Mouse (Mus musculus): ENCODE measurements at regions not wholly inside any gene's neighbourhood (a gene's known extent, or its start where the extent isn't known, plus 50 kb on each side); places are given as distances from the start of the nearest gene placed in this dataset.

DNA sequence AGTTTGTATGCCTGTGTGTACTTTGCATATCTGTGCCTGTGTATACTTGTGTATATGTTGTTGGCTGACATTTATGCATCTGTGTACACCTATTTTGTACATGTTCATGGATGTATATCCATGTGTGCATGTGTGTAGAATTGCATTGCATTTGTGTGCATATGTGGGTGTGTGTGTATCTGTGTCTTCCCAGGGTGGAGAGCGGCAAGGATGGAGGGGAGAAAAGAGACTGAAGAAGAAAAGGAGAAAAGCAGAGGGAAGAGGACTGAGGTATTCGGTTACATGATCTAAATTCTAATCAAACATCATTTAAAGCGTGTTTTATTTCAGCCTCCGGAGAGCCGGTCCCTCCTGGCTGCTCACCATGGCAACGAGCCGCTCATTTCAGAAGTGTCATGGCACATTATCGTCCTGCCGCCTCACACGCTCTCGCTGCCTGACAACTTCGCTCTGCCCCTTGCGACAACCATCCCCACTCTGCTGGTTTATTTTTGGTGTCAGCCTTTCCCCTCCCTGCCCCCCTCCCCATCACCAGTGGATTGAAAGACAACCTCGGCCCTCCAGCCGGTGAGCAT lies 58.6 kb downstream of the Mrm1 start:
- ATAC-seq (ENCODE audit: insufficient number of reproducible peaks, low FRiP score, low TSS enrichment), result no peak

DNA sequence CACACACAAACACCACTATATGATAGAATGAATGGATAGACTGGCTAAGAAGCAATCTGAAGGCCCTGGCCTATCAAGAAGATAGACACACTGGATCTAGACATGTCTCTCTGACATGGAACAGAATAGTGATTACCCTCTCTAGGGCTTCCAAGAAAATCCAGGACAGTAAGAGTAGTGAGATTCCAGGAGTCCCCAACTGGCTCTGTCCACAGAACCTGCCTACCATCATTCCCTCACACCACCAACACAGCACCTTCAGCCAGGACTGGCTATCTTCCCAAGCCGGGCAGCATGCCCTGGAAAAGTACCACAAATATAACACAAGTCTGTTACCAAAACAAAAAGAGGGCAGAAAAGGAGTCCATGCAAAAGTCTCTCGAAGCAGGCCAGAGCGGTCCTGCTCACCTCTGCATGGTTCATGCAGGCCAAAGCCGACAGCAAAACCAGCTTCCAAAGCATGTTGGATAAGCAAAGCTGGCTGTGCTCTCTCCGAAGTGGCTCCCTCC lies 59.8 kb downstream of the Mrm1 start:
- ATAC-seq (ENCODE audit: insufficient number of reproducible peaks, low FRiP score, low TSS enrichment), result peak; percentile 75

DNA sequence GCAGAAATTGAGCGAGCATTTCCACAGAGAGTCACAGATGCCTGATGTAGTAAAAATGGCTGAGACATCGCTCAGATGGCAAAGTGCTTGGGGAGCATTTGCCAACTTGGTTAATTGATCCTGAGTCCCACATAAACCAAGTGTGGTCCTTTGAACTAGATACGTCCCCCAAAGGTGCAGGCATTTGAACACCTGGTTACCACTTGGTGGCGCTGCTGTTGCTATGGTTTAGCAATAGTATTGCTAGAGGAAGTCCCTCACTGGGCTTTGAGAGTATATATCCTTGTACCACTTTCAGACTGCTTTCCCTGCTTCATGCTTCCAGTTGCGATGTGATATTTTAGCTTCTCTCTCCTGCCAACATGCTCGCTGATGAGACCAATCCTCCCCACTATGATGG lies 67.3 kb downstream of the Mrm1 start:
- ATAC-seq (ENCODE audit: insufficient number of reproducible peaks, low FRiP score, low TSS enrichment), result no peak

DNA sequence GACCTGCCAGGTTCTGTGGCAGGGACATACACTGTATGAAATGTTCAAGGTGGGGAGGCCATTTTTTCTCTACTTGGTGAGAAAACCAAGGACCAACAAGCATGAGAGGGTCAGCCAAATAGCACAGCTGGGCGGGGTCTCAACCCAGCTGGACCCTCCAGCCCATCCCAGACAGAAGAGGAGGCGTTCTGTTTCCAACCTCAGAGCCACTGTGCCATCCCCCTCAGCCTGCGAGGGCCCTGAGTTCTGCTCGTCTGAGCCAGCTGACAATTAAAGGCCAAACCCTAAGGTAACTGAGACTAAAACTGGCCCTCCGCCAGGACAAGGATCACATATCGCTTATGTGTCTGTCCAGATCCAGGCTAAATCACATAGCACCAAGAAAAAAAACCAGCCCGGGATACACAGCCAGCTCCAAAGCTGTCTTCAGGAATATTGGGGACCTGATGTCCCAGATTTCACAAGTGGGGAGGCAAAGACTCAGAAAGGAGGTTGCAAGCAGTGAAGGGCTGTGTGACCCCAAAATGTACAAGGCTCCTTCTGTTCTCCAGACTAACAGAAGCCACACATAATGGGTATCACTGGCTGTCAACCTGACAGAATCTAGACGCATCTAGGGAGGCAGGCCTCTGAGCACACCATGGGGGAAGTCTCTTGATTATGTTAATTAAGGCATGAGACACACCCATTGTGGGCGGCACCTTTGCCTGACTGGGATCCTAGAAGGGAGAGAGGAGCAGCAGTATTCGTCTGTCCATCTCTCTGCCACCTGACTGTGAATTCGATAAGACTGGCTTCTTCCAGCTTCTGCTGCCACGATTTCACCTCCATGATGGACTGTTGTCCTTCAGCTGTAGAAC lies 69.6 kb downstream of the Mrm1 start:
- no peak for ATAC-seq (ENCODE audit: insufficient number of reproducible peaks, low FRiP score, low TSS enrichment)

DNA sequence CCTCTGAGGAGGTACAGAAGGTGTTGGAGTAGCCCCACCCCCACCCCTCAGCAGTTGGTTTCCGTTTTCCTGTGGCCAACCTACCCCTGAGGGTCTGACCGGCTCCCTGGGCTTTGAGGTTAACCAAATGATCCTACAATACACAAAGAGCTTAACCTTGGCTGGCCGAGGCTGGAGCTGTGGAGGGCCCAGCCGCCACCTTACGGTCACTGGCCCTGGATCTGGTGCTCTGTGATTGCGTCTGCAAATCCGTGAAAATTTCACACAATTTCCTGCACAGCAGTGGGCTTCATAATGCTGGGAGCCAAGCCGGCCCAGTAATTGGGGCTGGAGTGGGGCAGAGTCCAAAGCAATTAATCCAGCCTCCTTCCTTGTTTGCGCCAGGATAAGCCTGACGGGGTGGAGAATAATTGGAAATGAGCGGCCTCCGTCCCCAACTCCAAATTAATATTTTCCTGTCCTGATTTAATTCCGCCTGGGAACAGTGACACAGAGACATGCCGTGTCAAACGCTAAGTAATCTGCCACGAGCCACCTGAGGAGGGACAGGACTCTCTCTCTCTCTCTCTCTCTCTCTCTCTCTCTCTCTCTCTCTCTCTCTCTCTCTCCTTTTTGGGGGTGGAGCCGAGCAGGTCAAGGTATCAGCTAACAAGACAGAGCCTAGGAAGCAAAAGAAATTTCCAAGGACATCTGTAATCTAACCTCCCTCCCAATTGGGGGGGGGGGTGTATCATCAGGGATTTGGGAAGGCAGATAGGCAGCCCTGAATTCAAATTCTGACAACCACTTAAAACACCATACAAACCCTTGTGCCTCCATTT lies 80.3 kb downstream of the Mrm1 start:
- ATAC-seq (ENCODE audit: insufficient number of reproducible peaks, low FRiP score, low TSS enrichment), result peak; percentile 56; the same call in 1 of the 2 replicates

DNA sequence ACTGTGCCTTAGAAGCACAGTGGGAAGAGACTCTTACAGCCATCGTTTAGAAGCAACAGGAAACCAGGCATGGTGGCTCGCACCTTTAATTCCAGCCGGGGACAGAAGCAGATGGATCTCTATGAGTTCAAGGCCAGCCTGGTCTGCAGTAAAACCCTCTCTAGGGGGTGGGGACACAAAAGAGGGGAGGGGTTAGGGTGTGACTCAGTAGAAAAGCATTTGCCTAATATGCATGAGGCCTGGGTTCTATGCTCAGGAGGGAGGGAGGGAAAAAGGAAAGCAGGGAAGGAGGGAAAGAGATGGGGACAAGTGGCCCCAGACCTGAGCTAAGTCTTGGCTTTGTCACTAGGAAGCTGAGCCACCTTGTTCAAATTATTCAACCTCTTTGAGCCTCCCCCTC lies 81.2 kb downstream of the Mrm1 start:
- ATAC-seq (ENCODE audit: insufficient number of reproducible peaks, low FRiP score, low TSS enrichment), result no peak

DNA sequence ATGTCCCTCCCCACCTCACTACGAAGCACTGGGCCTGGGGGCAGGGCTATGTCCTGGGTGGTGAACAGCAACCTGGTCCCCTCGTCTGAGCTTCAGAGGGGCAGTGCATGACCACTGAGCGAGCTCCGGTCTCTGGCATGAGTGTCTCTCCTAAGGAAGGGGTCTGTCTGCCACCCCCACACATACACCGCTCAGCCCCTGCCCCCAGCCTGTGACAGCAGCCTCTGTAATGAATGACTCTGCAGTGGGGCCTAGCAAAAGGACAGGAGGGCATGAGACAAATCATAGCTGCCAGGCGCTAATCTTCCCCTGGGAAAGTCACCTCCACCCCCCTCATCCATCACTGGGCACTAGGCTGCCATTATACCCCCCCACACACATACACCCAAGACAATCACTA lies 87.4 kb downstream of the Mrm1 start:
- ATAC-seq (ENCODE audit: insufficient number of reproducible peaks, low FRiP score, low TSS enrichment), result no peak

DNA sequence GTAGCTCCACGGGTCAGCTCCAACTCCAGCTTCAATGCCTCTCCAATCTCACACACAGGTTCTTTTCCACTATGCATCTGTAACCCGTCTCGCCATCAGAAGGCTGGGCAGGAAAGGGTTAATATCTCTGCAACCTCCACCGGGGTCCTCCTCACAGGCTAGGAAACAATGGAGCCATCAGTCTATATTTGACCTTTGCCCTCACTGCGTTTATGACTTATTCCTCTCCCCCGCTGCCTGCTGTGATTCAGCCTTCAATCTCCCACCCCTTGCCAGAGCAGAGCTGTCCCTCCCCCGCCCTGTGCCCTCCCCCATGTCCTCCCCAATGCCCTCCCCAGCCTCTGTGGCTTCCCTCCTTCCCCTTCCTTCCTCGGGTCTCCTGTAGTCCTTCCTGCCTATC lies 89.1 kb downstream of the Mrm1 start:
- ATAC-seq (ENCODE audit: insufficient number of reproducible peaks, low FRiP score, low TSS enrichment), result no peak

DNA sequence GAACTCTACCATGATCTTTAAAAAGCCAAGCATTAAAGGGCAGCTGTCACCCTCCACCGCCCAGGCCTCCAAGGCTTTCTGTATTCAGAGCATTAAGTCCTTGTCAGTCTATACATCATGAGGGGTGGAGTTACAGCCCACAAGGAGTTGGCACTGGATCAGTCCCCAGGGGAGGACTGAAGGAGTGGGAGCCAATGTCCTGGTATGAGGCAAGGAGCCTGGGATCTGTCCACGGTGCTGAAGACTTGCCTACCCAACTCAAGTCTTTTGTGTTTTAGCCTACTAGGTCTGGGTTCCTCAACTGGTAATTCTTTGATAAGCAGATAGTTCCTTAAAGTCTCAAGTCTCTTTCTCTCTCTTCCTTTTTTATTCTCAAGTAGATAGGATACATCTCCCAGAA lies 90.1 kb downstream of the Mrm1 start:
- no peak for ATAC-seq (ENCODE audit: insufficient number of reproducible peaks, low FRiP score, low TSS enrichment)

DNA sequence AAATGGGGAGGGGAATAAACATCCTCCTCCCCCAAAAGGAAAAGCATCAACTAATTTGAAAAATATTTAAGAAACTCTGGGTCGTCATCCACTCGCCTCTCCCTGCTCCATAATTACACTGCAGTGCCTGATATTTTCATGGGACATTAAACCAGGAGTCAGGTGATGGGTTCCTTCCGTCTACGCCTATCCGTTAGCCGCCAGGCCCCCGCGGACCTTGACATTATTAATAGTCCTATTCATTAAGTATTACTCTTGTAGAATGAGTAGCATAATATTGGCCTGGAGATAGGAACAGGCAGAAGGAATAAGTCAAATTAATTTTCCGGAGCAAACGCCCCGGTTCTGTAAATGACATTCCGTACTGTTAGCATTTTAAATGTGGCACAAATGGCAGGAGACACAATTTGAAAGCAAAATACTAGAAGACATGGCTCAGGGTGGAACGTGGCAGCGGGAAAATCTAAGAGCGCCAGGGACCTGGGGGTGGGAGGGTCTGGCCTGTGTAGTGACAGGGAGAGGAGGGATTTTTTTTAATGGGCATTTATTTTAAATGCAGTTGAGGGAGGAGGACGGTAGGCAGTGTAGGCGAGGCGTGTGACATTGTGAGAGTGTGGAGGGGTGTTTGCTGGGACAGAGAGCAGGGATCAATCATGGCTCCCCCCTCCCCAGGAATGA lies 93.2 kb downstream of the Mrm1 start:
- no peak for ATAC-seq (ENCODE audit: insufficient number of reproducible peaks, low FRiP score, low TSS enrichment)

DNA sequence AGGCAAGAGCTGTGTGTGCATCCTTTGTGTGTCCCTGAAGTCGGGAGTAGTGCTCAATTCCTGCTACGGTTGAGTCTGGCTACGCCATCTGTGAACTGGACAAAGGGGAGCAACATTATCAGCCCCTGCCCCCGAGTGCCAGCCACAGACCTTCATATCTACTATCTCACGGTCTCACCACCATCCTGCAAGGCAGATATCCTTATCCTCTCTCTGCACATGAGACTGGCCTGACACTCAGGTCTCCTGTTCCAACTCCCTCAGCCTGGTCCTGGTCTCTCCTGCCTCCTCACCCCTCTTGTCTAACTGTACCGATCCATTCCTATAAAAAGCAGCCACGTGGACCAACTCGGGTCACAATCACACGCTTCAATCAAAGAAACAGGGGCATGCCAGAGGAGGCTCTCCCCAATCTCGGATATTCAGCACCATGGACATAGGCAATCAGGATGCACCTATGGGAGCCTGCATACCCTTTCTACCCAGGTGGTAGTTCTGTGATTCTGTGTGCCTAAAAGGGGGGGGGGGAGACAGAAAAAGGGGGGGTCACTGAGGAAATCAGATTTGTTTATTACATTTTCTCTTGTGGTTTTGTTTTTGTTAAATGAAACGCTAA lies 94.0 kb downstream of the Mrm1 start:
- ATAC-seq (ENCODE audit: insufficient number of reproducible peaks, low FRiP score, low TSS enrichment), result no peak

DNA sequence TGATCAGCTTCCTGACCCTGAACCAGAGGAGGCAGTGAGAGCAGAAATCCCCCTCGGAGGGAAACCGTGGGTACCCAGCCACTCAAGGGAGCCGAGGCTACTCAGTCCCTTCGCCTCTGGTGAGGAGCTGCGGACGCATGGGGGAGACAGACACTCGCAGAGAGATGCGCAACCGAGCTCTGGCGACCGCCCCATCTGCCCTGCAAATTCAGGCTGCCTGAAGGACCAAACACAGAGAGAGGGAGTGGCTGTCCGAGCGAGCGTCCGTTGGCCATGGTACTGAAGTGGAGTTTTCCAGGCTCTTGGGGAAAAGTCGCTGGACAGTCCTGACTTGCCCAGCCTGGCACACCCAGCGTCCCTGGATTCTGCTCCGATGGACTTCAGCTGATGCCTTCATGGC lies 95.2 kb downstream of the Mrm1 start:
- ATAC-seq (ENCODE audit: insufficient number of reproducible peaks, low FRiP score, low TSS enrichment), result peak; percentile 72; the same call in 1 of the 2 replicates

DNA sequence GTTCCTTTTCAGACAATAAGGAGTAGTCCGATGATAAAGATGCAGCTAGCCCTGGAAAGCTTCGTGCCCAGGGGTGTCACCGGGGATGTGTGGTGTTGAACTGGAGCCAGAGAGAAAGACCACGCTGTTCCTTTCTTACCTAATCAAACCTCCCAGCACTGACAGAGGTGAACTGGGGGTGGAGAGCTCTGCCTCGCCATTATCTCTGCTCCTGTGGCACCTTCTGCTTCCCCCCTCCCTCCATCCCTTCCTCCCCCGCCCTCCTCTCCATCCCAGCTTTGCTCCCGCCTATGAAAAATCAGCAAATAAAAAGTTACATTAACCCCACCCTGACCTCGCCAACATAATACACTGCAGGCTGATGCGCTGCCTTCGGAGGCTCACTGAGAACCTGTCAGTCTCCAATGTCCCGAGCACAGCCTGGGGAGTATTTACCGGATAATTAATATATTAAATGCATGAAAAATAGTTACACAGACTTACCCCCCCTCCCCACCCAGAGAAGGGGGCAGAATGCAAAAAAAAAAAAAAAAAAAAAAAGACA lies 96.6 kb downstream of the Mrm1 start:
- no peak for ATAC-seq (ENCODE audit: insufficient number of reproducible peaks, low FRiP score, low TSS enrichment)

DNA sequence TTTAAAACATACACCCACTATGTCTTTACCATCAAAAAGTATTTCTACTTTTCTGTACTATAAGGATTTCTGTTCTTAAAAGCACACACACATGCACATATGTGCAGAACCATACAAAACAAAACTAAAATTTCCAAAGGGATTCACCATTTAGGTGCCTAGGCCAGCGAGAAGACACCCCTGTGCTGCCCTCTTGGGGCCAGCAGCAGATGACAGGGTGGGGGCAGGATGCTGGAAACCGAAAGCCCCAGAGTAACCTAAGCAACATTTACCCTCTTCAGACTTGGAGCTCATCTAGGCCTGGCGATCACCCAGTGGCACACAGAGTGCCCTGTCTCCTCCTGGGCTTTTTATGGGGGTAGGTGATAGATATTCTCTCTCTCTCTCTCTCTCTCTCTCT lies 97.3 kb downstream of the Mrm1 start:
- no peak for ATAC-seq (ENCODE audit: insufficient number of reproducible peaks, low FRiP score, low TSS enrichment)

DNA sequence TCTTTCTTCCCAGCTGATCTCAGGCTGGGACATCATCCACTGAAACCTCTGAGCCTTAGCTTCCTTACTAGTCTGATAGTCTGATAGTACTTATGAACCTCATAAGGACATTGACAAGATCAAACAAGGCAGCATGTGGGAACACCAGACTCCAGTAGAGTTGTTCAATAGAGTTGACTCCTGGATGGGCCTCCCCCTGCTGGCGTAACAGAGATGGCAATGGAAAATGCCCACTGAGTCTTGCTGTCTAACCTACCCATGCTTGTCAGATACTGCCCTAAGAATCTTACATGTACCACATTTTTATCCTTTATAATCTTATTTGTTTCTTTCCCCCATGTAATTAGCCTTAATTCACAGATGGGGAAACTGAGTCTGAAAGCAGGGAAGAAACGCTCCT lies 98.2 kb downstream of the Mrm1 start:
- no peak for ATAC-seq (ENCODE audit: insufficient number of reproducible peaks, low FRiP score, low TSS enrichment)

DNA sequence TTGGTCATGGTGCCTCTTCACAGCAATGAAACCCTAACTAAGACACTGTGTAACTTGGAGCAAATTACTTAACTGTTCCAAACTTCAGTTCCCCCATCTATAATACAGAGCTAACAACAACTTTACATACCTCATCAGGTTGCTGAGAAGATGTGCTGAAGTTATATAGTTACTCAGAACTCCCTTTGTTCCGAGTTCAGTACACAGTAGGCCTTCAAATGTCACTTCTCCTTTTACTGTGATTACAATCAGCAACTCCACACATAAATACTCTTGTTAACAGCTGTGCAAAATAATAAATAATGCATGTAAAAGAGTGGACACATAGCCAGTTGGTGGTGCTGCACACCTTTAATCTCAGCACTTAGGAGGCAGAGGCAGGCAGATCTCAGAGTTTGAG lies 99.5 kb downstream of the Mrm1 start:
- no peak for ATAC-seq (ENCODE audit: insufficient number of reproducible peaks, low FRiP score, low TSS enrichment)

DNA sequence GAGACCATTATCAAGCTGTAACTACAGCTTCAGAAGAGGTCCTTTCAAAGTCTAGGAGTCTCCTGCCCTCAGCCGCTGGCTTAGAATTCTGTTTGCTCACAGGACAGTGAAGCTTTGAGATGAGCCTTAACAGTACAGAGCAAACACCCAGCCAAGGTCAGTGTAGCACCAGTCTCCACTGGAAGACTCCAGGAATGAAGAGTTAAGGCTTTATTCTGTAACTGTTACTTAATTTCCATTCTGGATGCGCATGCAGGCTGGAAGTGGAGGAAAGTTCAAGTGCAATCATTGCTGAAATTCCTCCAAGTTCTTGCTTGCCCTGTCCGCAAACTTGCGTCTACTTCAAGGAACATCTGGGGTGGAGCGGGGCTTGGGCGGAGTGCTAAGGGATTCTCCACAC lies 106.6 kb downstream of the Mrm1 start:
- no peak for ATAC-seq (ENCODE audit: insufficient number of reproducible peaks, low FRiP score, low TSS enrichment)

DNA sequence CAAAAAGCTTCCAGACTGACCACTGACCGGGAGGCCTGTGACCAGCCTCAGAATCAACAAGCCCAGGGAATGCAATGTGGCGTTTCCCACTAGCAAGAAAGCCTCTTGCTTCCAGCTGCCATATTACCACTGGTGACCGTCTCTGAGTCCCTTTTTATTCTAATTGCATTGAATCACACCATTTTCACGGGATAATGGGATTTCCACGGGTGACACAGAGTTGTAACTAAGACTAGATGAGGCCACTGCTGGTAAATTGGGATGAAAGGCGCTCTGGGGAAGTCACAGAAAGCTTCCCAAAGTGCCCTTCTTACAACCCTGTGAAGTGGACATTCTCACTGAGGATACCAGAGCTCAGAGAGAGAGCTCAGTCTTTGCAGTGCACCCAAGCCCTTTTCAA lies 107.4 kb downstream of the Mrm1 start:
- ATAC-seq (ENCODE audit: insufficient number of reproducible peaks, low FRiP score, low TSS enrichment), result no peak

DNA sequence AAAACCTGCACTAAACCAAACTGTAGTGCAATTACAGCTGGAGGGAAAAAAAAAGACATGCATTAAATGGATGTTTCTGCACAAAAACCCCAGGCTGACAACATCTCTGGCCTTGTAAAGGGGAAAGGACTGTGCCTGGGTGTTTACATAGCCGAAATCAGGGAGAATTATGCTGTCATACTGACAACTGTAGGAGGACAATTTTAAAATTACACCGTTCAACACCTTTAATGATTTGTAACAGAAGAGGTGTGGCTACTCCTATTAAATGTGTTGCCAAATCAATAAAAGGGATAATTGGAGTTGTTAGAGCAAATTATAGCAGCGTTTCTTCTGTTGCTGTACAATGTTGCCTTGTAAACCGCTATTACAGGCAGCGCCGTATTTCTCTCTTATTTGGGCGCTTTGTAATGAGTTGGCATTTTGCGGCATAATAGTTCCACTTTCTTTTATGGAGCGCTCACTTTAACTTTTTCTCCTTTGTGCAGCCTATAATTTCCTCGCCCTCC lies 111.0 kb downstream of the Mrm1 start:
- no peak for ATAC-seq (ENCODE audit: insufficient number of reproducible peaks, low FRiP score, low TSS enrichment)

DNA sequence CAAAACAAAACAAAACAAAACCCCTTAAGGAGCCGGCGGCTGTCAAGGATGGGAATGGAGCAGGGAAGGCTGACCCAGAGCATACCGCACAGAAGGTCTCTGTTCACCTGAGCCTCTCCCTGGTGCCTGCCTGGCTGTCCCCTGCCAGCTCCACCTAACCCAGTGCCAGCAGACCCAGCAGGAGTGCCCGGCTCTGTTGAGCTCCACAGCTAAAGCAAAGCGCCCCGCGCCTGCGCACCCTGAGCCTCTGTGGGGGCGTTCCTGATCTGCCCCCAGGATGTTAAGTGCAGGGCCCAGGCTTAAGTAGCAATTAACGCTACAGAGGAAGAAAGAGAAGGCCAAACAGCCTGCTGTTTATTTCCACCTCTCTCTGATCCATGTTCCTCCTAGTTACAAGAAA lies 111.5 kb downstream of the Mrm1 start:
- peak; percentile 93 for ATAC-seq (ENCODE audit: insufficient number of reproducible peaks, low FRiP score, low TSS enrichment)
